Mouse (Mus musculus): Measurements from ENCODE around the gene Fezf2. TPM values are rescaled to one million over a fixed set of nuclear protein-coding genes. Genes with fewer than 3 reads are reported as not detected.

The Fezf2 gene
- polyA plus RNA-seq, 1 experiment from 2014 or later = 2.9 TPM

- Histone ChIP-seq H3K9ac (replicated peaks) (no peak overlapping the region), H3K4me2 (replicated peaks) (no peak overlapping the region), H3K27ac (replicated peaks) (no peak overlapping the region), H3K9me3 (no peaks in the 10 kb centered on the region), H3K27me3 (no peaks in the 10 kb centered on the region), H3K36me3 (no peaks in the 10 kb centered on the region), H3K4me1 (peaks cover 6% of the 10 kb centered on the region), H3K4me3 (no peak overlapping the region)
- ATAC-seq (ENCODE audit: low FRiP score, low read depth) = no peak
Measured at GRCm38 (mm10) chr14:12299171-12299570, 48.8 kb downstream of the Fezf2 start.

GRCm38 (mm10) chr14:12296391-12296790, 51.6 kb downstream of the Fezf2 start:
- H3K9me3 ChIP-seq = no peaks in the 10 kb centered on the region
- WGBS = 94% methylated on average over 7 of the region's 7 CpGs
- no peaks in the 10 kb centered on the region for H3K27me3 ChIP-seq
- H3K4me1 ChIP-seq = peaks cover 6% of the 10 kb centered on the region
- H3K9ac ChIP-seq (replicated peaks) = no peak overlapping the region
- H3K27ac ChIP-seq (replicated peaks) = no peak overlapping the region
- H3K4me2 ChIP-seq (replicated peaks) = no peak overlapping the region
- H3K4me3 ChIP-seq = no peak overlapping the region
- H3K36me3 ChIP-seq = no peaks in the 10 kb centered on the region
- ATAC-seq (ENCODE audit: low FRiP score, low read depth) = no peak

Other genes starting within 250 kb of the Fezf2 start
- gene Gm49355, start 64.2 kb downstream of the Fezf2 start, polyA plus RNA-seq (2016; fragmentation: Nextera tagmentation; extraction: Ambion mirVana) = 0.08 and 0.10 TPM in 2 replicates
- gene 3830406C13Rik, start 64.0 kb downstream of the Fezf2 start, polyA plus RNA-seq (2016; fragmentation: Nextera tagmentation; extraction: Ambion mirVana) = 27.9 and 29.7 TPM in 2 replicates

Data from midbrain, embryonic 12.5 days (tissue).